Mouse (Mus musculus): ENCODE results near the gene Olfr645. TPM values are rescaled to one million over a fixed set of nuclear protein-coding genes. Genes with fewer than 3 reads are reported as not detected.

Gene Olfr645
- not detected in 2 replicates for polyA plus RNA-seq (2014; fragmentation: Nextera tagmentation; extraction: Ambion mirVana)

DNA sequence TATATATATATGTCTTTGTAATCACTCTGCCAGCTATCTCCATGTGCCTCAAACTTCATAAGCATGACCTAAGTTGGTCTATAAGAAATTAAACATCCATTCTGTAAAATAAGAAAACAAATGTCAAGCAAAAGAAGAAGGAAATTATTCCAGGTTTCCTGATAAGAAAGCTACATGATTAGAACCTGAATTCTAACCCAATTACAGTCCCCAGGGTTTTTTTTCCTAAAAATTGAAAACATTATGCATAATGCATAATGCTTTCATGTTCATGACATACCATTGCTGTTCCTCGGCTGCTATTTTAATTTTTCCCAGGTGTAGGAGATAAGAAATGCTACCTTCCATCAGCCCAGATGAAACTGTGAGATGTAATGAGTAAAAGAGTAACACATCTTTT, at the start of gene Olfr645:
Gene Olfr645, minus strand, starts transcription at position 101 of the 400 bp plus-strand sequence.
- Histone ChIP-seq H3K4me1 (replicated peaks; ENCODE audit: control insufficient read depth, insufficient read depth, low read length) (no peaks in the 10 kb centered on the region), H3K27me3 (replicated peaks; ENCODE audit: control insufficient read depth, insufficient read depth, low read length) (no peaks in the 10 kb centered on the region), H3K27ac (ENCODE audit: low read depth) (no peak within 1 kb of the TSS), H3K36me3 (ENCODE audit: control insufficient read depth, insufficient read depth, low read length) (no peaks in the 10 kb centered on the region), H3K4me3 (ENCODE audit: low read depth, low read length) (no peak within 1 kb of the TSS), H3K9me3 (ENCODE audit: control insufficient read depth, low read length) (no peaks in the 10 kb centered on the region), H3K4me2 (ENCODE audit: low read length) (no peak within 1 kb of the TSS), H3K9ac (ENCODE audit: low read length) (no peak within 1 kb of the TSS)
- ATAC-seq (replicated peaks; ENCODE audit: low FRiP score, low TSS enrichment, low read depth) (no peak), DNase-seq (ENCODE audit: low spot score) (no peak)
- 80% methylated on average over 1 of the region's 1 CpGs for WGBS

DNA sequence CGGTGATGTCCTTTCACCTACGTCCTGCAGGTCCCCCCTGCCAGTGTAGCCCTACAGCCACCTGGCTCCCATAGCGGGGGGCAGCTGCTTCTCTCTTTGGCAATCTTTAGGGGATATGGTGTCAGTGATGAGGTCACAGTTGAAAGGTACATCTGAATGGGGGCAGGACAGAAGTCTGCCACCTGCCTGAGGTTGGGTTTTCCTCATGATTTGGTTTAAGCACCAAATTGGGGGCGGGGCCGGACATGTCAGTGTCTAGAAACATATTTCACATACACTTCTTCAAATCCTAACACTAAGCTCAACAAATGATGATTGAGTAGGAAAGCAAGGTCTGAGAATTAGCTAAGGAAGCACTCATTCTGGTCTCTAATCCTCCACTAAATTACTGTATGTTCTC, 44.5 kb upstream of the Olfr645 start, which contains the start of gene Ubqln5:
Gene Ubqln5, minus strand, starts transcription at position 101 of the 400 bp plus-strand sequence.
- 91% methylated on average over 5 of the region's 5 CpGs for WGBS
- H3K4me3 ChIP-seq (ENCODE audit: low read depth, low read length): no peak within 1 kb of the TSS
- no peaks in the 10 kb centered on the region for H3K36me3 ChIP-seq (ENCODE audit: control insufficient read depth, insufficient read depth, low read length)

DNA sequence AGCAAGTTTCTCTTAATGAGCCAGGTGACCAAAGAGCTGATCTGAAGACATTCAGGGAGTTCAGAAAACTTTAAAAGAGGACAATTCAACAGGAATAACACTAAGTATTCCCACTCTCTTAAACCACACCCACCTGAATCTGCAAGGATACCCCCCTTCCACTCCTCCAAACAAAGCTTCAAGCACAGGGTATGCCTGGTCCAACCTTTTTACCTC, 19.4 kb upstream of the Olfr645 start, which contains the start of gene Olfr646:
Gene Olfr646, plus strand, starts transcription at position 117 of the 216 bp plus-strand sequence.
- H3K27ac ChIP-seq (ENCODE audit: low read depth): no peak within 1 kb of the TSS
- H3K9me3 ChIP-seq (ENCODE audit: control insufficient read depth, low read length): no peaks in the 10 kb centered on the region
- ATAC-seq (replicated peaks; ENCODE audit: low FRiP score, low TSS enrichment, low read depth): no peak
- H3K27me3 ChIP-seq (replicated peaks; ENCODE audit: control insufficient read depth, insufficient read depth, low read length): no peaks in the 10 kb centered on the region
- H3K4me2 ChIP-seq (ENCODE audit: low read length): no peak within 1 kb of the TSS
- H3K9ac ChIP-seq (ENCODE audit: low read length): no peak within 1 kb of the TSS
- DNase-seq (ENCODE audit: low spot score): no peak
- no peaks in the 10 kb centered on the region for H3K36me3 ChIP-seq (ENCODE audit: control insufficient read depth, insufficient read depth, low read length)
- no peaks in the 10 kb centered on the region for H3K4me1 ChIP-seq (replicated peaks; ENCODE audit: control insufficient read depth, insufficient read depth, low read length)
- no peak within 1 kb of the TSS for H3K4me3 ChIP-seq (ENCODE audit: low read depth, low read length)

More for the DNA sequence above, 44.5 kb upstream of the Olfr645 start, which contains the start of gene Ubqln5:
- H3K9ac ChIP-seq (ENCODE audit: low read length): no peak within 1 kb of the TSS
- no peak within 1 kb of the TSS for H3K27ac ChIP-seq (ENCODE audit: low read depth)
- no peak for ATAC-seq (replicated peaks; ENCODE audit: low FRiP score, low TSS enrichment, low read depth)
- no peaks in the 10 kb centered on the region for H3K9me3 ChIP-seq (ENCODE audit: control insufficient read depth, low read length)
- no peaks in the 10 kb centered on the region for H3K4me1 ChIP-seq (replicated peaks; ENCODE audit: control insufficient read depth, insufficient read depth, low read length)
- H3K4me2 ChIP-seq (ENCODE audit: low read length): no peak within 1 kb of the TSS
- DNase-seq (ENCODE audit: low spot score): no peak
- H3K27me3 ChIP-seq (replicated peaks; ENCODE audit: control insufficient read depth, insufficient read depth, low read length): no peaks in the 10 kb centered on the region

DNA sequence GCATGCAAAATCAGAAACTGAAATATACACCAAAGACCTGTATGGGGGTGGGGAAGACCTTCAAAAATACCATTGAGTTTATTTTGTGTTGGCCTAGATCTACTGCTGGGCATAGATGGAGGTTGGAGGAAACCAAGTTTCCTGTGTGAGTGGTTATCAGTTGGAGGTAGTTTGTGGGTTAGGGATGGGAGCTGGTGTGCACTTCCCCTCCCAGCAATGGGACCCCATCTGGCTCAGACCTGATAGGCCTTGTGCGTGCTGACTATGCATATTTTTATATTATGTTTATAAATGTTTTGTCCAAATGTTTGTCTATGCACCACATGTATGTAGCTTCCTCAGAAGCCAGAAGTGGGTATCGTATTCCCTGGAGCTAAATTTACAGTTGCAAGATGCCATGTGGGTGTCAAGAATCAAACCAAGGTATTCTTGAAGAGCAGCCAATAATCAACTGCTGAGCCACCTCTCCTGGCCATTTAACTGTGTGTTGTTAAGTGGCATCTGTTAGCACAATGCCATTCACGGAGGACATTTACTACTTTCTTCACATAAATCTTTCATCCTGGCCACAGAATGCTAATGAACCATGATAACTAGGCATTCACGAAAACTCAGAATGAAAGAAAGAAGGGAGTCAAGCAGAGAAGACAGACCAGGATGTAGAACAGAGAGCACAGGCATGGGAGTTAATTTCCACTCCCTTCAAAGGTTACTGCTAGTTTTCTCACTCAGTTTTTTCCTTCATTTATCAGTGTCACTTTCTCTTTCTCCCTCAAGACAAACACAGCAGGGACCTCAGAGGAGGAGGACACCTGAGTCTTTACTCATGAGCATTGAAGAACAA, 18.9 kb upstream of the Olfr645 start:
- no peak overlapping the region for H3K27ac ChIP-seq (ENCODE audit: low read depth)
- no peaks in the 10 kb centered on the region for H3K36me3 ChIP-seq (ENCODE audit: control insufficient read depth, insufficient read depth, low read length)
- H3K4me3 ChIP-seq (ENCODE audit: low read depth, low read length): no peak overlapping the region
- H3K9me3 ChIP-seq (ENCODE audit: control insufficient read depth, low read length): no peaks in the 10 kb centered on the region
- no peak overlapping the region for H3K4me2 ChIP-seq (ENCODE audit: low read length)
- WGBS: 42% methylated on average over 4 of the region's 4 CpGs
- no peaks in the 10 kb centered on the region for H3K27me3 ChIP-seq (replicated peaks; ENCODE audit: control insufficient read depth, insufficient read depth, low read length)
- ATAC-seq (replicated peaks; ENCODE audit: low FRiP score, low TSS enrichment, low read depth) (no peak), DNase-seq (ENCODE audit: low spot score) (no peak)
- H3K9ac ChIP-seq (ENCODE audit: low read length): no peak overlapping the region
- no peaks in the 10 kb centered on the region for H3K4me1 ChIP-seq (replicated peaks; ENCODE audit: control insufficient read depth, insufficient read depth, low read length)

- DNase-seq (ENCODE audit: low spot score) (no peak), ATAC-seq (replicated peaks; ENCODE audit: low FRiP score, low TSS enrichment, low read depth) (no peak)
- H3K27me3 ChIP-seq (replicated peaks; ENCODE audit: control insufficient read depth, insufficient read depth, low read length): no peaks in the 10 kb centered on the region
- WGBS: 66% methylated on average over 2 of the region's 2 CpGs
- H3K27ac ChIP-seq (ENCODE audit: low read depth): no peak within 1 kb of the TSS
- no peak within 1 kb of the TSS for H3K4me3 ChIP-seq (ENCODE audit: low read depth, low read length)
- no peak within 1 kb of the TSS for H3K4me2 ChIP-seq (ENCODE audit: low read length)
- H3K9me3 ChIP-seq (ENCODE audit: control insufficient read depth, low read length): no peaks in the 10 kb centered on the region
- H3K36me3 ChIP-seq (ENCODE audit: control insufficient read depth, insufficient read depth, low read length): no peaks in the 10 kb centered on the region
- H3K9ac ChIP-seq (ENCODE audit: low read length): no peak within 1 kb of the TSS
- H3K4me1 ChIP-seq (replicated peaks; ENCODE audit: control insufficient read depth, insufficient read depth, low read length): no peaks in the 10 kb centered on the region
These were observed 13.5 kb downstream of the Olfr645 start, which contains the start of gene Olfr644 for GRCm38 (mm10) chr7:104071769-104072168. Olfr644 (minus strand) TSS chr7:104071869.

- Histone ChIP-seq H3K9ac (ENCODE audit: low read length) (no peak within 1 kb of the TSS), H3K4me1 (replicated peaks; ENCODE audit: control insufficient read depth, insufficient read depth, low read length) (no peaks in the 10 kb centered on the region), H3K36me3 (ENCODE audit: control insufficient read depth, insufficient read depth, low read length) (no peaks in the 10 kb centered on the region), H3K27me3 (replicated peaks; ENCODE audit: control insufficient read depth, insufficient read depth, low read length) (no peaks in the 10 kb centered on the region), H3K27ac (ENCODE audit: low read depth) (no peak within 1 kb of the TSS), H3K4me2 (ENCODE audit: low read length) (no peak within 1 kb of the TSS), H3K9me3 (ENCODE audit: control insufficient read depth, low read length) (no peaks in the 10 kb centered on the region), H3K4me3 (ENCODE audit: low read depth, low read length) (no peak within 1 kb of the TSS)
- no peak for DNase-seq (ENCODE audit: low spot score)
- ATAC-seq (replicated peaks; ENCODE audit: low FRiP score, low TSS enrichment, low read depth): no peak
- 58% methylated on average over 2 of the region's 2 CpGs for WGBS
These were observed 23.9 kb downstream of the Olfr645 start, which contains the start of gene 4930516K23Rik for GRCm38 (mm10) chr7:104061345-104061744. 4930516K23Rik (minus strand) TSS chr7:104061445.

- H3K27me3 ChIP-seq (replicated peaks; ENCODE audit: control insufficient read depth, insufficient read depth, low read length): no peaks in the 10 kb centered on the region
- no peak overlapping the region for H3K27ac ChIP-seq (ENCODE audit: low read depth)
- H3K9ac ChIP-seq (ENCODE audit: low read length): no peak overlapping the region
- DNase-seq (ENCODE audit: low spot score): no peak
- 93% methylated on average over 1 of the region's 1 CpGs for WGBS
- no peaks in the 10 kb centered on the region for H3K4me1 ChIP-seq (replicated peaks; ENCODE audit: control insufficient read depth, insufficient read depth, low read length)
- no peaks in the 10 kb centered on the region for H3K36me3 ChIP-seq (ENCODE audit: control insufficient read depth, insufficient read depth, low read length)
- no peak overlapping the region for H3K4me2 ChIP-seq (ENCODE audit: low read length)
- no peak for ATAC-seq (replicated peaks; ENCODE audit: low FRiP score, low TSS enrichment, low read depth)
- H3K4me3 ChIP-seq (ENCODE audit: low read depth, low read length): no peak overlapping the region
- H3K9me3 ChIP-seq (ENCODE audit: control insufficient read depth, low read length): no peaks in the 10 kb centered on the region
These were observed 26.1 kb downstream of the Olfr645 start for GRCm38 (mm10) chr7:104059215-104059614.

GRCm38 (mm10) chr7:104052566-104052965, 32.7 kb downstream of the Olfr645 start, which contains the start of gene Olfr642:
Olfr642 (minus strand) TSS chr7:104052666.
- DNase-seq (ENCODE audit: low spot score) (no peak), ATAC-seq (replicated peaks; ENCODE audit: low FRiP score, low TSS enrichment, low read depth) (no peak)
- Histone ChIP-seq H3K9me3 (ENCODE audit: control insufficient read depth, low read length) (no peaks in the 10 kb centered on the region), H3K9ac (ENCODE audit: low read length) (no peak within 1 kb of the TSS), H3K36me3 (ENCODE audit: control insufficient read depth, insufficient read depth, low read length) (no peaks in the 10 kb centered on the region), H3K27me3 (replicated peaks; ENCODE audit: control insufficient read depth, insufficient read depth, low read length) (no peaks in the 10 kb centered on the region), H3K27ac (ENCODE audit: low read depth) (no peak within 1 kb of the TSS), H3K4me1 (replicated peaks; ENCODE audit: control insufficient read depth, insufficient read depth, low read length) (no peaks in the 10 kb centered on the region), H3K4me3 (ENCODE audit: low read depth, low read length) (no peak within 1 kb of the TSS), H3K4me2 (ENCODE audit: low read length) (no peak within 1 kb of the TSS)
- WGBS: 88% methylated on average over 1 of the region's 1 CpGs

- Histone ChIP-seq H3K27ac (ENCODE audit: low read depth) (no peak overlapping the region), H3K4me2 (ENCODE audit: low read length) (no peak overlapping the region), H3K9me3 (ENCODE audit: control insufficient read depth, low read length) (no peaks in the 10 kb centered on the region), H3K4me1 (replicated peaks; ENCODE audit: control insufficient read depth, insufficient read depth, low read length) (no peaks in the 10 kb centered on the region), H3K9ac (ENCODE audit: low read length) (no peak overlapping the region), H3K36me3 (ENCODE audit: control insufficient read depth, insufficient read depth, low read length) (no peaks in the 10 kb centered on the region), H3K27me3 (replicated peaks; ENCODE audit: control insufficient read depth, insufficient read depth, low read length) (no peaks in the 10 kb centered on the region), H3K4me3 (ENCODE audit: low read depth, low read length) (no peak overlapping the region)
- no peak for DNase-seq (ENCODE audit: low spot score)
- 91% methylated on average over 4 of the region's 4 CpGs for WGBS
- no peak for ATAC-seq (replicated peaks; ENCODE audit: low FRiP score, low TSS enrichment, low read depth)
These were observed 34.5 kb downstream of the Olfr645 start for GRCm38 (mm10) chr7:104050745-104051144.

All from intestine, embryonic 14.5 days (tissue).